Mouse (Mus musculus) adrenal gland, adult 18-20 months (tissue): Measurements from ENCODE around the gene Fam32a. TPM values are rescaled to one million over a fixed set of nuclear protein-coding genes. Genes with fewer than 3 reads are reported as not detected.

Experiments
- DNase-seq, 2 experiments: peaks; one replicate each; pipeline ENCODE4 v3.0.0; 2021 to 2022; ENCODE audit warnings: low spot score in 2 of 2
- total RNA-seq, 2 experiments: library from RNA; stranded (reverse); gene quantifications; 1 replicate in 1 of 2; 2 replicates in 1 of 2; pipeline ENCODE4 v1.2.3; 2021

Gene Fam32a
- total RNA-seq, 2 experiments from 2014 or later: 48.6 to 71.9 TPM

GRCm38 (mm10) chr8:72273111-72273770, 53.7 kb downstream of the Fam32a start:
- no peak for DNase-seq

GRCm38 (mm10) chr8:72273807-72274206, 54.3 kb downstream of the Fam32a start:
- no peak for DNase-seq

Other genes with a start within 250 kb of the Fam32a start
- 10 to 100 TPM in 1 of 2 experiments, 1 to 10 TPM in 1; 9.5 to 15.5 TPM for gene Cyp4f18, start 210.1 kb upstream of the Fam32a start, total RNA-seq
- not detected for gene Olfr372, start 178.5 kb upstream of the Fam32a start, total RNA-seq
- gene Olfr373, start 136.6 kb upstream of the Fam32a start, total RNA-seq: not detected
- gene Olfr374, start 112.7 kb upstream of the Fam32a start, total RNA-seq: not detected
- 100 to 1,000 TPM; 210 to 289 TPM for gene Tpm4, start 84.8 kb upstream of the Fam32a start, total RNA-seq
- gene Rab8a, start 58.5 kb upstream of the Fam32a start, total RNA-seq: 10 to 100 TPM; 51.2 to 69.1 TPM
- gene Hsh2d, start 30.1 kb upstream of the Fam32a start, total RNA-seq: not detected
- gene Cib3, start 6.9 kb upstream of the Fam32a start, total RNA-seq: not detected
- gene Gm11034, start 6.1 kb upstream of the Fam32a start, total RNA-seq: not detected
- 10 to 100 TPM; 52.6 to 55.4 TPM for gene Ap1m1, start 20.3 kb downstream of the Fam32a start, total RNA-seq
- 10 to 100 TPM in 1 of 2 experiments, 1 to 10 TPM in 1; 4.1 to 11.3 TPM for gene Gm10282, start 85.5 kb downstream of the Fam32a start, total RNA-seq
- gene Klf2, start 99.3 kb downstream of the Fam32a start, total RNA-seq: 10 to 100 TPM; 44.4 to 68.3 TPM
- gene Eps15l1, start 201.7 kb downstream of the Fam32a start, total RNA-seq: 10 to 100 TPM; 48.5 to 54.1 TPM
- gene Calr3, start 224.1 kb downstream of the Fam32a start, total RNA-seq: 1 to 10 TPM; 3.9 to 5.3 TPM
- 10 to 100 TPM in 1 of 2 experiments, 1 to 10 TPM in 1; 6.6 to 10.5 TPM for gene 1700030K09Rik, start 224.2 kb downstream of the Fam32a start, total RNA-seq